Mouse (Mus musculus): ENCODE results near the gene Ndufa4l2. TPM values are rescaled to one million over a fixed set of nuclear protein-coding genes. Genes with fewer than 3 reads are reported as not detected.

The Ndufa4l2 gene
- 63.4 TPM for polyA plus RNA-seq (2014; fragmentation: Illumina TruSeq; extraction: RNeasy Lipid Tissue Mini Kit (QIAGEN cat#74804); ENCODE audit: insufficient read depth, low read depth, low replicate concordance)

DNA sequence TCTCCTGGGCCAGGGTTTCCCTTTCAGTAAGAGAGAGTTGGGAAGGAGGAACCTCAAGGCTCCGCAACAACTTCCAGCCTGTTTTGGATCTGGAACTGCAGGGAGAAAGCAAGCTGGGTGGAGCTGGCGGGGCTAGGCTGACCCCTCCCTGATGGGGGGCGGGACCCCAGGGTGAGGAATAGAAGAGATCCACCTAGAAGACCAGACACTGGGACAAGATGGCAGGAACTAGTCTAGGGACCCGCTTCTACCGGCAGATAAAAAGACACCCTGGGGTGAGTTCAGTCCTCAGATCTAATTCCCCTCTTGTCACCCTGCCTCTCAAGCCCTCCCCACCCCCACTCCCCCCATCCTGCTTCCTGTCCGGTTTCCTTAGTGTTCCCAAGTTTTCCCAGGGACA is at the start of gene Ndufa4l2:
Gene Ndufa4l2 (plus strand): TSS at position 204 of the 400 bp plus-strand sequence.

DNA sequence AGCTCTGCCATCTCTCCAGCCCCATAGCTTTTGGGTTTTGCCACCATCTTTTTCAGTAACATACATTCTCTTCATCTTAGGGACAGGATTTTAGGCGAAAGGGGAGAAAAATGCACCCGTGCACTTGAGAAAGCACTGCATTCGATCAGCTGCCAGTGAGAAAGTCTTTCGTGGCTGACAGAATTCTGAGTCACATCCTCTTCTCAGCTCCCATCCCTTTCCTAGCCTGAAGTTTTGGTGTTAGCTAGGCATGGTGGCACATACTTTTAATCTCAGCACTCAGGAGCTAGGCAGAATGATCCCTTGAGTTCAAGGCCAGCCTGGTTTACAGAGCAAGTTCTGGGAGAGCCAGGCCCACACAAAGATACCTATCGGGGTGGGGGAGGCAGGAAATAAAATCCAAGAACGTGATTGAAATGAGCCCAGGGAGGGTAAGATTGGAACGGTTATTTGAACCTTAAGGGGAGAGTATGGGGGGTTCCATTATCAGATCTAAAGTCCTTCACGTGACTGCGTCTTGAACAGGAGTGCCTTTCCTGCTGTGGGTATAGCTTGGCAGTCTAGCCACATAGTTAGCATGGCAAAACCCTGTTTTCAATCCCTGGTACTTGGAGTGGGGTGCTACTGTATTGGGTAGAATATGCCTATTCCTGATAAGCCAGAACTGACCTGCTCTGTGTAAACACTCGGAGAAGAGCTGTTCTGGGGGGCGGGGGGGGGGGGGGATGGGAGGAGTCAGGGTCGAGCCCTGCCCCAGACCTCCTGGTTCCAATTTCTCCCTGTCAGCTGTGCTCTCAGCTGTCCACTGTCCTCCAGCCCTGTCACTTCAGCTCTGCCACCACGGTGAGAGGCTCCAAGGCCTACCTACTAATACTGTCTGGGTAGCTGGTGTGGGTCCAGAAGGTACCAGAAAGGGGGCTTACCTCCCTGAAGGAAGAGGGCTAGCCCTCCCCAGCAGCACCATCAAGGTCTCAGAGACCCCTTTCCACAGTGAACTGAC is 13.6 kb upstream of the Ndufa4l2 start, which contains the start of gene Stac3:
Gene Stac3 (plus strand): TSS at position 793 of the 1,000 bp plus-strand sequence.

DNA sequence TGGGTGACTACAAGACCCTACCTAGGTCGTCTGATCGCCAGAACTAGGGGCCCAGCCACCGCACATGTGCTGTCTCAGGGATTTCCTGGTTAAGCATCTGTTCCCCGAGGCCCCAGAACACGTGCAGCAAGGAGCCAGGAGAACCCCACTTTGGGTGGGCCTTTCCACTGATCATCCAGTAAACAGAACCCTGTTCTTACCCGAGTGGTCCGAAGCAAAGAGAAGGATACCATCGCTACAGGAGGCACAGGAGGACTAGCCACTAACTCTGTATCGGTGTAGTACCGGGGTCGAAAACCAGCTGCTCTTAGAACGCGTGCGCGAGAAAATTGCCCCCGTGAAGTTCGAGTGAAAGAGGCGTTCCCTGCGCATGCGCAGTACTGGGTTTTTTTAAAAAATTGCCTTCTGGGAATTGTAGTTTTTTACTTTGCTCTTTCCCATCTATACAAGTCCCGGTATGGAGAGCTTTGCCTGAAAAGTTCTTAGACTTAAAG is 7.4 kb downstream of the Ndufa4l2 start, which contains the start of gene Shmt2:
Gene Shmt2 (minus strand): TSS at position 357 of the 494 bp plus-strand sequence.

DNA sequence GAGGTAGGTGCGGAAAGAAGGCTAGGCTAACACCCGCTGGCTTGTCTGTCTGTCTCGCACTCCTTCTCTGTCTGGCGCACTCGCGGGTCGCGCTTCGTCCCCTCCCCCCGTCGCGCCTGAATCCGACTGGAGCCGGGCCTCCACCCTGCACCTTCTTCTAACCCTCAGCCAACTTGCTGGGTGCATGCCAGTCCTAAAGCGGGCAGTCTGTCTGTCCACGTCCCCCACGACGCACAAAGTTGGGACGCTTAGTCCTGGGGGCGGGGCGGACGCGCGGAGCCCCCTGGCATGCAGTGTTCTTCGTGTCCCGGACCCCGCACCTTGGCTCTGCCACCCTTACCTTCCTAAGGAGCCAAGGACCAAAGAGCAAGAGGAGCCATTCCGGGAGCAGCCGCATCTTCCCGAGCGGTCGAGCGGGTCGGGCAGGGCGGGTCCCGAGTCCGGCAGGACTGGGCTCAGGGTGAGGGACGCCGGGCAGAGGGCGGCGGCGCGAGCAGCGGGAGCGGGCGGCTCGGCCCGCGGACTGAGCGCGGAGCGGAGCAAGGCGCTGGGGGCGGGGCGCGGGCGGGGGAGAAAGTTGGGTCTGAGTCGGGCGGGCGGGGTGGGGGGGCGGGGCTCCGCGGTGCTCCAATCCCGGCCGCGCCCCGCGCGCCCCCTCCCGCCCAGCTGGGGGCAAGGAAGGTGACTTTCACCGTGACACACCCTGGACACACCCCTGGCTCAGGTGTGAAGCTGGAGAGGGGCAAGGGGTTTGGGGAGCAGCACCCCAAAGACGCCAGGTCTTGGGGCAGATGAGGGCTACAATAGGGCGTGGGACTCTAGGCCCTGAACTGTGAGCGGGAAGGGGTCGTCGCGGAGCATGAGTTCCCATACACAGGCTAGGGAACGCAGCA is 19.5 kb downstream of the Ndufa4l2 start, which contains the start of gene Nxph4:
Gene Nxph4 (minus strand): TSS at position 524 of the 893 bp plus-strand sequence.

Other genes starting within 250 kb of the Ndufa4l2 start
- 112 TPM for gene Dctn2, start 248.6 kb upstream of the Ndufa4l2 start, polyA plus RNA-seq (2014; fragmentation: Illumina TruSeq; extraction: RNeasy Lipid Tissue Mini Kit (QIAGEN cat#74804); ENCODE audit: insufficient read depth, low read depth, low replicate concordance)
- gene Mbd6, start 225.9 kb upstream of the Ndufa4l2 start, polyA plus RNA-seq (2014; fragmentation: Illumina TruSeq; extraction: RNeasy Lipid Tissue Mini Kit (QIAGEN cat#74804); ENCODE audit: insufficient read depth, low read depth, low replicate concordance): 13.4 TPM
- gene Mars, start 203.2 kb upstream of the Ndufa4l2 start, polyA plus RNA-seq (2014; fragmentation: Illumina TruSeq; extraction: RNeasy Lipid Tissue Mini Kit (QIAGEN cat#74804); ENCODE audit: insufficient read depth, low read depth, low replicate concordance): 39.4 TPM
- 17.6 TPM for gene Arhgap9, start 193.0 kb upstream of the Ndufa4l2 start, polyA plus RNA-seq (2014; fragmentation: Illumina TruSeq; extraction: RNeasy Lipid Tissue Mini Kit (QIAGEN cat#74804); ENCODE audit: insufficient read depth, low read depth, low replicate concordance)
- 1.4 TPM for gene Gli1, start 173.0 kb upstream of the Ndufa4l2 start, polyA plus RNA-seq (2014; fragmentation: Illumina TruSeq; extraction: RNeasy Lipid Tissue Mini Kit (QIAGEN cat#74804); ENCODE audit: insufficient read depth, low read depth, low replicate concordance)
- gene Inhbe, start 160.6 kb upstream of the Ndufa4l2 start, polyA plus RNA-seq (2014; fragmentation: Illumina TruSeq; extraction: RNeasy Lipid Tissue Mini Kit (QIAGEN cat#74804); ENCODE audit: insufficient read depth, low read depth, low replicate concordance): not detected
- gene Inhbc, start 144.5 kb upstream of the Ndufa4l2 start, polyA plus RNA-seq (2014; fragmentation: Illumina TruSeq; extraction: RNeasy Lipid Tissue Mini Kit (QIAGEN cat#74804); ENCODE audit: insufficient read depth, low read depth, low replicate concordance): not detected
- 36.0 TPM for gene R3hdm2, start 134.6 kb upstream of the Ndufa4l2 start, polyA plus RNA-seq (2014; fragmentation: Illumina TruSeq; extraction: RNeasy Lipid Tissue Mini Kit (QIAGEN cat#74804); ENCODE audit: insufficient read depth, low read depth, low replicate concordance)
- gene Stac3, start 13.3 kb upstream of the Ndufa4l2 start, polyA plus RNA-seq (2014; fragmentation: Illumina TruSeq; extraction: RNeasy Lipid Tissue Mini Kit (QIAGEN cat#74804); ENCODE audit: insufficient read depth, low read depth, low replicate concordance): 0.55 TPM
- gene Shmt2, start 7.5 kb downstream of the Ndufa4l2 start, polyA plus RNA-seq (2014; fragmentation: Illumina TruSeq; extraction: RNeasy Lipid Tissue Mini Kit (QIAGEN cat#74804); ENCODE audit: insufficient read depth, low read depth, low replicate concordance): 14.9 TPM
- 0.18 TPM for gene Nxph4, start 19.6 kb downstream of the Ndufa4l2 start, polyA plus RNA-seq (2014; fragmentation: Illumina TruSeq; extraction: RNeasy Lipid Tissue Mini Kit (QIAGEN cat#74804); ENCODE audit: insufficient read depth, low read depth, low replicate concordance)
- gene Lrp1, start 106.2 kb downstream of the Ndufa4l2 start, polyA plus RNA-seq (2014; fragmentation: Illumina TruSeq; extraction: RNeasy Lipid Tissue Mini Kit (QIAGEN cat#74804); ENCODE audit: insufficient read depth, low read depth, low replicate concordance): 96.5 TPM
- gene Stat6, start 128.0 kb downstream of the Ndufa4l2 start, polyA plus RNA-seq (2014; fragmentation: Illumina TruSeq; extraction: RNeasy Lipid Tissue Mini Kit (QIAGEN cat#74804); ENCODE audit: insufficient read depth, low read depth, low replicate concordance): 41.9 TPM
- gene Nemp1, start 151.9 kb downstream of the Ndufa4l2 start, polyA plus RNA-seq (2014; fragmentation: Illumina TruSeq; extraction: RNeasy Lipid Tissue Mini Kit (QIAGEN cat#74804); ENCODE audit: insufficient read depth, low read depth, low replicate concordance): 5.7 TPM
- gene Nab2, start 153.6 kb downstream of the Ndufa4l2 start, polyA plus RNA-seq (2014; fragmentation: Illumina TruSeq; extraction: RNeasy Lipid Tissue Mini Kit (QIAGEN cat#74804); ENCODE audit: insufficient read depth, low read depth, low replicate concordance): 16.0 TPM
- 0.15 TPM for gene Myo1a, start 190.2 kb downstream of the Ndufa4l2 start, polyA plus RNA-seq (2014; fragmentation: Illumina TruSeq; extraction: RNeasy Lipid Tissue Mini Kit (QIAGEN cat#74804); ENCODE audit: insufficient read depth, low read depth, low replicate concordance)
- not detected for gene Tac2, start 209.5 kb downstream of the Ndufa4l2 start, polyA plus RNA-seq (2014; fragmentation: Illumina TruSeq; extraction: RNeasy Lipid Tissue Mini Kit (QIAGEN cat#74804); ENCODE audit: insufficient read depth, low read depth, low replicate concordance)
- gene Zbtb39, start 224.6 kb downstream of the Ndufa4l2 start, polyA plus RNA-seq (2014; fragmentation: Illumina TruSeq; extraction: RNeasy Lipid Tissue Mini Kit (QIAGEN cat#74804); ENCODE audit: insufficient read depth, low read depth, low replicate concordance): 3.3 TPM
- gene Gpr182, start 236.8 kb downstream of the Ndufa4l2 start, polyA plus RNA-seq (2014; fragmentation: Illumina TruSeq; extraction: RNeasy Lipid Tissue Mini Kit (QIAGEN cat#74804); ENCODE audit: insufficient read depth, low read depth, low replicate concordance): 12.8 TPM
- gene Rdh1, start 244.8 kb downstream of the Ndufa4l2 start, polyA plus RNA-seq (2014; fragmentation: Illumina TruSeq; extraction: RNeasy Lipid Tissue Mini Kit (QIAGEN cat#74804); ENCODE audit: insufficient read depth, low read depth, low replicate concordance): not detected
- not detected for gene Rdh16f1, start 244.8 kb downstream of the Ndufa4l2 start, polyA plus RNA-seq (2014; fragmentation: Illumina TruSeq; extraction: RNeasy Lipid Tissue Mini Kit (QIAGEN cat#74804); ENCODE audit: insufficient read depth, low read depth, low replicate concordance)